Mouse (Mus musculus) kidney, adult 2 months (tissue): ENCODE results near the gene Eef1akmt2.

Experiments
- CTCF ChIP-seq: fragments of 200-500 bp; conservative IDR thresholded peaks from 2 replicates; pipeline ENCODE4 v1.5.1; 2011; ENCODE audit warnings: low read depth, mild to moderate bottlenecking, control low read depth, low read length, moderate library complexity, mixed read lengths; ENCODE audit not compliant: insufficient read depth, insufficient read length
- POLR2A ChIP-seq: fragments of 200-500 bp; IDR thresholded peaks from one replicate; pipeline ENCODE4 v1.6.1; 2011; ENCODE audit warnings: low read depth, low read length, control low read depth

DNA sequence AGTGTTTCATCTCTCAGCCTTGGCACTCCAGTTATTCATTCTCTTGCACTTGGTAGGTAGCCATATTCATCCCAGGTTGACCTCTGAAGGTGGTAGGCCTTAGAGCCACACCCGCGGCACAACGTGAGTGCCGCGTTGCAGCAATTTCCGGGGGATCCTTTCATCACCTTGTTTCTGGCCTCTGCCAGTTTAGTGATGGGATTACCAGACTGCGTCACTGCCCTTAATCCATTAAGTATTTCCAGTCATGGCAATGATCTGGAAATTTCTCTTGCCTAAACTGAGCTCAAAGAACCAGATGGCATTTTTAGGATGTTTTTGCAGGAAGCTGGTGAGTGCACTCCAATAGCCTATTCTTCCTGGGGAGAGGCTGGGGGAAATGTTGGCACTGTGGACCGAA, 37.2 kb upstream of the Eef1akmt2 start:
- TF ChIP-seq CTCF = no peak
- no peak for TF ChIP-seq POLR2A
